Mouse (Mus musculus) ES-E14 (cell line): ENCODE data around the gene Zscan2.

Experiments
- CHD2 ChIP-seq: IDR thresholded peaks from 2 replicates; pipeline ENCODE4 v1.6.1; 2014; ENCODE audit warnings: mild to moderate bottlenecking, low read depth, low read length, inconsistent platforms
- HCFC1 ChIP-seq: IDR thresholded peaks from 2 replicates; pipeline ENCODE4 v1.6.1; 2012; ENCODE audit warnings: low read length, inconsistent platforms, borderline replicate concordance; ENCODE audit not compliant: insufficient read depth
- MAFK ChIP-seq: IDR thresholded peaks from 2 replicates; pipeline ENCODE4 v1.6.1; 2014; ENCODE audit warnings: mild to moderate bottlenecking, low read depth, low read length, inconsistent platforms; ENCODE audit not compliant: insufficient read depth
- ZC3H11A ChIP-seq: IDR thresholded peaks from 2 replicates; pipeline ENCODE4 v1.6.1; 2012; ENCODE audit warnings: low read depth, mild to moderate bottlenecking, inconsistent platforms, low read length, borderline replicate concordance

DNA sequence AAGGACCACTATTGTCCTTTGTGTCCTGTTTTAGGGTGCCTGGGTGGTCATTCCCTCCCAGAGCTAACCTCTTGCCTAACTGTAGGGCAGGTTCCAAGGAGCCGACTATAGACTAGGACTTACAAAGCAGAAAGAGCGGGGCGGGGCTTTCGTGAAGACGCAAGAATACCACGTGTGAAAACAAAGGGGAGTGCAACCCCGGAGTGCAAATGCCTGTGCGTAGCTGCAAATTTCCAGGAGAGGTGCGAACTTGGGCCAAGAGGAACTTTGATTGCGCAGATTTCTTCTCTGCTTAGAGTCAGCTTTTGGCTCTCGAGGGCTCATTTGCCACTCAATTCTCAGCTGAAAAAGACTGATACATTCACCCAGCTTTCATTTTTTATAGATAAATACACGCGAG, 493 bp upstream of the Zscan2 start:
- no peak for TF ChIP-seq HCFC1
- TF ChIP-seq MAFK: no peak
- no peak for TF ChIP-seq CHD2
- no peak for TF ChIP-seq ZC3H11A
